Mouse (Mus musculus) ES-E14 (cell line): ENCODE results near the gene Klk7. TPM values are rescaled to one million over a fixed set of nuclear protein-coding genes. Genes with fewer than 3 reads are reported as not detected.
A peak's percentile ranks its signal among the peaks of the same experiment; 100 is the strongest.

Source experiments
- DNase-seq: peaks from one replicate; pipeline ENCODE4 v3.0.0-alpha.2; 2013; ENCODE audit warnings: low read depth, low spot score
- H3K27ac ChIP-seq: 2 replicates; pipeline ENCODE4 v1.5.1; 2012; ENCODE audit warnings: low read depth, mild to moderate bottlenecking, low read length, moderate library complexity, mixed read lengths; ENCODE audit not compliant: poor library complexity, insufficient read depth, severe bottlenecking
- H3K36me3 ChIP-seq: 2 replicates; pipeline ENCODE4 v1.6.1; 2012; ENCODE audit warnings: mild to moderate bottlenecking, low read length, moderate library complexity, mixed read lengths; ENCODE audit not compliant: control insufficient read depth, poor library complexity, insufficient read depth, severe bottlenecking
- H3K4me1 ChIP-seq, 2 experiments: fragments of 150-350 bp in 1 of 2; sonication (generic) in 1 of 2; 2 replicates each; pipeline ENCODE4 v1.6.1; 2012; ENCODE audit warnings: low read length in 2 of 2, mild to moderate bottlenecking in 1 of 2, mixed read lengths in 1 of 2; ENCODE audit not compliant: control insufficient read depth in 2 of 2, insufficient read depth in 2 of 2, poor library complexity in 1 of 2
- H3K4me3 ChIP-seq, 2 experiments: fragments of 150-350 bp in 1 of 2; sonication (generic) in 1 of 2; 2 replicates each; pipeline ENCODE4 v1.5.1; 2012; ENCODE audit warnings: low read length in 2 of 2, low read depth in 1 of 2, mild to moderate bottlenecking in 1 of 2, mixed read lengths in 1 of 2; ENCODE audit not compliant: insufficient read depth in 1 of 2, poor library complexity in 1 of 2, severe bottlenecking in 1 of 2
- H3K9ac ChIP-seq: 2 replicates; pipeline ENCODE4 v1.6.1; 2012; ENCODE audit warnings: low read depth, mild to moderate bottlenecking, low read length, mixed read lengths; ENCODE audit not compliant: poor library complexity, insufficient read depth, severe bottlenecking
- H3K9me3 ChIP-seq: fragments of 150-350 bp; sonication (generic); 2 replicates; pipeline ENCODE4 v1.6.1; 2012; ENCODE audit warnings: low read depth, mild to moderate bottlenecking, low read length; ENCODE audit not compliant: control insufficient read depth, insufficient read depth
- CHD2 ChIP-seq: IDR thresholded peaks from 2 replicates; pipeline ENCODE4 v1.6.1; 2014; ENCODE audit warnings: mild to moderate bottlenecking, low read depth, low read length, inconsistent platforms
- HCFC1 ChIP-seq: IDR thresholded peaks from 2 replicates; pipeline ENCODE4 v1.6.1; 2012; ENCODE audit warnings: low read length, inconsistent platforms, borderline replicate concordance; ENCODE audit not compliant: insufficient read depth
- MAFK ChIP-seq: IDR thresholded peaks from 2 replicates; pipeline ENCODE4 v1.6.1; 2014; ENCODE audit warnings: mild to moderate bottlenecking, low read depth, low read length, inconsistent platforms; ENCODE audit not compliant: insufficient read depth
- ZC3H11A ChIP-seq: IDR thresholded peaks from 2 replicates; pipeline ENCODE4 v1.6.1; 2012; ENCODE audit warnings: low read depth, mild to moderate bottlenecking, inconsistent platforms, low read length, borderline replicate concordance
- ZNF384 ChIP-seq: IDR thresholded peaks from 2 replicates; pipeline ENCODE4 v1.6.1; 2012; ENCODE audit warnings: low read depth, low read length, inconsistent platforms
- in situ Hi-C, 2 experiments: fragments of 600-800 bp; cut with MboI; formaldehyde crosslinking; loops; one replicate each; pipeline ENCODE4 v1.15.1; 2025; ENCODE audit warnings: low sequenced_read_pairs in 2 of 2, inconsistent platforms in 1 of 2; ENCODE audit not compliant: unreplicated experiment in 2 of 2
- total RNA-seq: library from RNA; depleted of rRNA; stranded (reverse); fragments of 300-350 nt; gene quantifications from 2 replicates; pipeline ENCODE4 v1.2.3, GENCODE M21; 2012

The Klk7 gene
- total RNA-seq, 1 experiment: 0.49 TPM

- no peak for TF ChIP-seq ZNF384
- no peak for TF ChIP-seq CHD2
- no peak for TF ChIP-seq HCFC1
- no peak for TF ChIP-seq MAFK
- TF ChIP-seq ZC3H11A: no peak
- no peak overlapping the region for H3K27ac ChIP-seq
- in situ Hi-C loops: no loop called here
- no peak for DNase-seq
- peaks cover 0 to 24% of the 10 kb centered on the region in 2 experiments; a peak in 3 of 4 replicates for H3K4me1 ChIP-seq
- peak overlapping the region; percentile 55; the same call in 1 of the 2 replicates for H3K9ac ChIP-seq
- H3K36me3 ChIP-seq: no peaks in the 10 kb centered on the region
- H3K9me3 ChIP-seq: no peaks in the 10 kb centered on the region
- H3K4me3 ChIP-seq: no peak overlapping the region
These were observed 35.6 kb upstream of the Klk7 start for GRCm38 (mm10) chr7:43775311-43776057.

DNA sequence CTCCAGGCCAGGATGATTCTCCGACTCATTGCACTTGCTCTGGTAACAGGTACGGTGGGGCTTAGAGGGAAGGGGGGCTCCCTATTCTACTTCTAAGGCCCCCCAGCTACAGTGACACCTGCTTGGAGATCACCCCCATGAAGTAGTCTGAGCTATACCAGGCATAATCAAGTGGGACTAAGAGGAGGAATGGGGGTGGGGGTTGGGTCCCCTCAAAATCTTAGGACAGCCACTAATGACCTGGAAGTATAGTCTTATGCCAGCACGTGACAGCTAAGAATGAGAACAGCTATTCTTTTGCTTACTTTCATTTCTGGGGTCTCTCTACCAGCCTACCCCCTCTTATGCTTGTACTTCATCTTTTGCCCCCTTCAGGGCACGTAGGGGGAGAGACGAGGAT lies 34.6 kb upstream of the Klk7 start:
- Histone ChIP-seq H3K4me1 (peaks cover 0 to 33% of the 10 kb centered on the region in 2 experiments; a peak in 3 of 4 replicates), H3K4me3 (no peak overlapping the region), H3K9ac (no peak overlapping the region), H3K9me3 (no peaks in the 10 kb centered on the region), H3K36me3 (no peaks in the 10 kb centered on the region), H3K27ac (no peak overlapping the region)
- TF ChIP-seq MAFK: no peak
- TF ChIP-seq HCFC1: no peak
- no peak for TF ChIP-seq ZC3H11A
- TF ChIP-seq ZNF384: no peak
- no peak for TF ChIP-seq CHD2
- DNase-seq: no peak
- in situ Hi-C loops: no loop called here

DNA sequence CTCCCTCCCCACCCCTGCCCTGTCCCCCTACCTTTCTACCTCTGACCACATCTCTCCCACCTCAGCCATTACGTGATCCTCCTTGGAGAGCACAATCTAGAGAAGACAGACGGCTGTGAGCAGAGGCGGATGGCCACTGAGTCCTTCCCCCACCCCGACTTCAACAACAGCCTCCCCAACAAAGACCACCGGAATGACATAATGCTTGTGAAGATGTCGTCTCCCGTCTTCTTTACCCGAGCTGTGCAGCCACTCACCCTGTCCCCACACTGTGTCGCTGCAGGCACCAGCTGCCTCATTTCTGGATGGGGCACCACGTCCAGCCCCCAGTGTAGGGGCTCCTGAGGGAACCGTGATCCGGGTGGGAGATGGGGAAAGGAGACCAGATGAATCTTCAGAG lies 33.7 kb upstream of the Klk7 start:
- Histone ChIP-seq H3K36me3 (no peaks in the 10 kb centered on the region), H3K9ac (no peak overlapping the region), H3K4me3 (no peak overlapping the region), H3K9me3 (no peaks in the 10 kb centered on the region), H3K27ac (no peak overlapping the region), H3K4me1 (peaks cover 0 to 39% of the 10 kb centered on the region in 2 experiments; a peak in 3 of 4 replicates)
- in situ Hi-C loops: no loop called here
- DNase-seq: no peak
- TF ChIP-seq ZC3H11A: no peak
- no peak for TF ChIP-seq CHD2
- TF ChIP-seq HCFC1: no peak
- no peak for TF ChIP-seq MAFK

DNA sequence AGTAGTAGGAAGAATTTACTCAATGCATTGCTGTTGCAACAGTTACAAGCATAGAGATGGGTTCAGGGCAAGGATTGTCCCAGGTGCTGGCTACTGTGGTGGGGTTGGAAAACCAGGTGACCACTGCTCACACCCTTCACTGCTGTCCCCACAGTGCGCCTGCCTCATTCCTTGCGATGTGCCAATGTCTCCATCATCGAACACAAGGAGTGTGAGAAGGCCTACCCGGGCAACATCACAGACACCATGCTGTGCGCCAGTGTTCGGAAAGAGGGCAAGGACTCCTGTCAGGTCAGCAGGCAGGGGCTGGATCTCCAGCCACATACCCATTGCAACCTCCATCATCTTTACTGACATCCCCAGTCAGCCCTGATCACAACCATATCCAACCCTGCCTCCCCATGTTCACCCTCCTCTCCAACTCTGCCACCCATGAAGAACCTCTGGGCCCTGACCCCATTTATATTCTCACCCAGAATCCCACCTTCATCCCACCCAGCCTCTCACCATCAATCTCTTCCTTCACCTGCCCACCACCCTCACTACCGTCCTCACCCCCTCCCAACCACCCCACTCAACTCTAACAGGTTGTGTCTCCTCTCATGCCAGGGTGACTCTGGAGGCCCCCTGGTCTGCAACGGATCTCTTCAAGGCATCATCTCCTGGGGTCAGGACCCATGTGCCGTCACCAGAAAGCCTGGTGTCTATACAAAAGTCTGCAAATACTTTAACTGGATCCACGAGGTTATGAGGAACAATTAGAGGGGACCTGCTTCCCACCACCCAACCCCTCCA lies 32.7 kb upstream of the Klk7 start:
- TF ChIP-seq CHD2: no peak
- TF ChIP-seq ZNF384: no peak
- no peaks in the 10 kb centered on the region for H3K36me3 ChIP-seq
- H3K9me3 ChIP-seq: no peaks in the 10 kb centered on the region
- DNase-seq: no peak
- no peak overlapping the region for H3K4me3 ChIP-seq
- in situ Hi-C loops: no loop called here
- H3K9ac ChIP-seq: no peak overlapping the region
- no peak overlapping the region for H3K27ac ChIP-seq
- H3K4me1 ChIP-seq: peaks cover 0 to 39% of the 10 kb centered on the region in 2 experiments
